37 mouse cellular contexts compared by ENCODE assay signal in genomic region chr16:36700484-36700883, GRCm38 (mm10). TPM values are rescaled to one million over a fixed set of nuclear protein-coding genes. Genes with fewer than 3 reads are reported as not detected.
"Had no signal": no experiment of that assay in that cellular context is flagged by ENCODE, and none has a peak within 500 bp of the region (broad histone marks: within the 10 kb centered on the region; RNA-seq: fewer than 3 reads in every experiment).

No protein-coding gene starts in this region.

- H3K27me3 ChIP-seq: heart, embryonic 12.5 days; heart, embryonic 13.5 days; heart, embryonic 15.5 days; hindbrain, embryonic 12.5 days; hindbrain, embryonic 15.5 days; intestine, embryonic 15.5 days; kidney, embryonic 15.5 days had no signal

- H3K4me2 ChIP-seq: heart, embryonic 11.5 days; heart, embryonic 12.5 days; heart, embryonic 13.5 days; heart, embryonic 15.5 days; hindbrain, embryonic 12.5 days; hindbrain, embryonic 13.5 days; hindbrain, embryonic 14.5 days; hindbrain, embryonic 15.5 days; intestine, embryonic 15.5 days; kidney, embryonic 15.5 days had no signal

- H3K27ac ChIP-seq: heart, embryonic 13.5 days; heart, embryonic 15.5 days; hindbrain, embryonic 10.5 days; hindbrain, embryonic 12.5 days; hindbrain, embryonic 13.5 days; hindbrain, embryonic 14.5 days; hindbrain, embryonic 15.5 days; hindbrain, postnatal 0 days; intestine, embryonic 15.5 days; kidney, embryonic 15.5 days; kidney, postnatal 0 days; layer of hippocampus, adult 2 months; left cerebral cortex, adult 2 months had no signal

- H3K9me3 ChIP-seq: heart, embryonic 12.5 days; heart, embryonic 13.5 days; heart, embryonic 15.5 days; hindbrain, embryonic 10.5 days; hindbrain, embryonic 12.5 days; hindbrain, embryonic 13.5 days; hindbrain, embryonic 15.5 days; intestine, embryonic 15.5 days; kidney, embryonic 15.5 days had no signal

- ATAC-seq: hindbrain, embryonic 16.5 days; hindbrain, postnatal 0 days; inflammation-experienced regulatory T-cells, adult 6 months; intestine, embryonic 15.5 days; intestine, embryonic 16.5 days; intestine, postnatal 0 days had no signal

- DNase-seq: heart, postnatal 10 days; heart, postnatal 14 days; heart, postnatal 36 days; heart, postnatal 4 days; kidney, adult 11 months; kidney, adult 18-20 months; kidney, adult 2 months; kidney, adult 8-10 months; kidney, adult 9 months; kidney, postnatal 10 days; kidney, postnatal 14 days; kidney, postnatal 25 days; kidney, postnatal 36 days; kidney, postnatal 4 days; layer of hippocampus, adult 9-11 months; layer of hippocampus, postnatal 36 days had no signal

- H3K4me1 ChIP-seq: heart, embryonic 12.5 days; heart, embryonic 13.5 days; heart, embryonic 15.5 days; hindbrain, embryonic 10.5 days; hindbrain, embryonic 12.5 days; hindbrain, embryonic 13.5 days; hindbrain, embryonic 15.5 days; intestine, embryonic 15.5 days; kidney, embryonic 15.5 days had no signal

- H3K36me3 ChIP-seq: heart, embryonic 12.5 days; heart, embryonic 13.5 days; heart, embryonic 15.5 days; hindbrain, embryonic 10.5 days; hindbrain, embryonic 12.5 days; hindbrain, embryonic 13.5 days; hindbrain, embryonic 15.5 days; intestine, embryonic 15.5 days; kidney, embryonic 15.5 days had no signal

- H3K9ac ChIP-seq: heart, embryonic 12.5 days; heart, embryonic 13.5 days; heart, embryonic 15.5 days; hindbrain, embryonic 12.5 days; hindbrain, embryonic 13.5 days; hindbrain, embryonic 14.5 days; hindbrain, embryonic 15.5 days; intestine, embryonic 15.5 days; kidney, embryonic 15.5 days had no signal

- H3K4me3 ChIP-seq: heart, embryonic 12.5 days; heart, embryonic 13.5 days; heart, embryonic 15.5 days; hindbrain, embryonic 10.5 days; hindbrain, embryonic 12.5 days; hindbrain, embryonic 13.5 days; hindbrain, embryonic 15.5 days; intestine, embryonic 15.5 days; kidney, embryonic 15.5 days; layer of hippocampus, adult 2 months; left cerebral cortex, adult 2 months had no signal

RNA-seq across cellular contexts. Expression of gene Ildr1, which starts 6.7 kb away (rescaled TPM):
- total RNA-seq: heart, postnatal 10 days; heart, postnatal 25 days; heart, postnatal 36 days; heart, postnatal 4 days had no signal
- polyA plus RNA-seq: heart, embryonic 11.5 days; heart, embryonic 12.5 days; heart, postnatal 0 days had no signal
